Mouse (Mus musculus) lung, postnatal 0 days (tissue): ENCODE results near the gene Echdc1.

Source experiments
- CTCF ChIP-seq: IDR thresholded peaks from 2 replicates; pipeline ENCODE4 v1.5.1; 2016; ENCODE audit warnings: antibody characterized with exemption, mild to moderate bottlenecking
- EP300 ChIP-seq: IDR thresholded peaks from 2 replicates; pipeline ENCODE4 v1.6.1; 2016; ENCODE audit warnings: antibody characterized with exemption, mild to moderate bottlenecking, control low read depth

DNA sequence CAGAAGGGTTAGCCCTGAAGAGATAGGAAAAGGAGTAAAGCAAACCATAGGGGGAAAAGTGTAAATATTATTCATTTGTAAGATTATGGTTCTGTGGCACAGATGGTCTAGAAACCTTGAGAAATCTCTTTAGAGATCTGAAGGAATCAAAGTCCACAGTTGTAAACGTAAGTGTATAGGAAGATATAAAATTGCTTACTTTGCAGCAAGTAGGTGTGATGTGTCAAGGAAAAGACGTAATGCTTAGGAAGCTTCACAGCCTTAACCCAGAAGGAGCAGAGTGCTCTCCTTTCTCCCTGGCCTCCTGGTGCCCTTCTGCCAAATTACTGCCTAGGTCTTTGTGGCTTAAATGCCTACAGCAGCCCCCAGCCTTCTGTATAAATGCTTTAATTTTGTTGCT lies 11.9 kb downstream of the Echdc1 start:
- TF ChIP-seq CTCF, result no peak
- no peak for TF ChIP-seq EP300
